ENCODE assay signal across 8 mouse cellular contexts in the genomic region with DNA sequence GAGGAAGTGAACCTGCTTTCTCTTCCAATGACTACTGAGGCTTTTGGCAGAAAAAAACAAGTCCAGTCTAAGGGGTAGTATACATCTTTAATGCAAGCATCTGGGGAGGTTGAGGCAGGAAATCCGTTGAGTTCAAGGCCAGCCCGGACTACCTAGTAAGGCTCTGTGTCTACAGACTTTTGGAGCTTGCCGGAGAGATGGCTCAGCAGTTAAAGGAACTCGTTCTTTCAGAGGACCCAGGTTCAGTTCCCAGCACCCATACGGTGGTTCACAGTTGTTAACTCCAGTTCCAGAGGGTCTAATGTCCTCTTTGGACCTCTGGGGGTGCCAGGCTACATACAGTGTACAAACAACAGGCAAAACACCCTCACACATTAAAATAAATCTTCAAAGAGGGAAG. TPM values are rescaled to one million over a fixed set of nuclear protein-coding genes. Genes with fewer than 3 reads are reported as not detected.
DNase-seq lines count a peak whose midpoint lies in the region; ATAC-seq and TF ChIP-seq lines count a peak whose summit lies in the region.

No protein-coding gene starts in this region.

- H3ac ChIP-seq in myocyte (ENCODE audit: control insufficient read depth, insufficient read length) = peak overlapping the region; percentile 46

- peak overlapping the region; percentile 61 for H3K4me2 ChIP-seq in embryonic facial prominence, embryonic 14.5 days (ENCODE audit: low read depth, low read length)
- H3K4me2 ChIP-seq in intestine, embryonic 14.5 days (ENCODE audit: low read length) = peak overlapping the region; percentile 87
- peak overlapping the region; percentile 92 for H3K4me2 ChIP-seq in myocyte (ENCODE audit: low read depth)

- DNase-seq in layer of hippocampus, adult 2 months (ENCODE audit: low spot score in 2 of 2) = no peak
- no peak for DNase-seq in layer of hippocampus, adult 18-20 months (ENCODE audit: low spot score in 2 of 2)
- no peak for DNase-seq in embryonic facial prominence, embryonic 14.5 days (ENCODE audit: low spot score)
- no peak for DNase-seq in intestine, embryonic 14.5 days (ENCODE audit: low spot score)
- DNase-seq in lung, postnatal 14 days = no peak
- DNase-seq in Muller cell, postnatal 12 days (ENCODE audit: inconsistent ontology term) = no peak

- TF ChIP-seq POLR2A in myocyte (IDR thresholded peaks at IDR 0.05; ENCODE audit: insufficient read length, low read depth) = no peak

- no peaks in the 10 kb centered on the region for H3K9me3 ChIP-seq in embryonic facial prominence, embryonic 14.5 days (ENCODE audit: control insufficient read depth, low read length)
- no peaks in the 10 kb centered on the region for H3K9me3 ChIP-seq in intestine, embryonic 14.5 days (ENCODE audit: control insufficient read depth, low read length)

- peaks cover 26% of the 10 kb centered on the region for H3K36me3 ChIP-seq in embryonic facial prominence, embryonic 14.5 days (ENCODE audit: control insufficient read depth, insufficient read depth, low read length)
- peaks cover 19% of the 10 kb centered on the region for H3K36me3 ChIP-seq in intestine, embryonic 14.5 days (ENCODE audit: control insufficient read depth, insufficient read depth, low read length)
- H3K36me3 ChIP-seq in myocyte (ENCODE audit: control insufficient read depth, insufficient read depth) = no peaks in the 10 kb centered on the region

- ATAC-seq in embryonic facial prominence, embryonic 14.5 days (ENCODE audit: low read depth) = no peak
- ATAC-seq in intestine, embryonic 14.5 days (replicated peaks; ENCODE audit: low FRiP score, low TSS enrichment, low read depth) = no peak
- no peak for ATAC-seq in activated CD4-positive, CD25-positive, alpha-beta regulatory T cell, adult 4 months

- no peak for TF ChIP-seq CTCF in layer of hippocampus, adult 2 months (conservative IDR thresholded peaks at IDR 0.05)

- 97% methylated on average over 5 of the region's 5 CpGs for WGBS in embryonic facial prominence, embryonic 14.5 days
- 94% methylated on average over 5 of the region's 5 CpGs for WGBS in intestine, embryonic 14.5 days

- H3K4me1 ChIP-seq in embryonic facial prominence, embryonic 14.5 days (ENCODE audit: control insufficient read depth, insufficient read depth, low read length) = peaks cover 11% of the 10 kb centered on the region; the same call in 1 of the 2 replicates
- peaks cover 13% of the 10 kb centered on the region for H3K4me1 ChIP-seq in intestine, embryonic 14.5 days (replicated peaks; ENCODE audit: control insufficient read depth, insufficient read depth, low read length)

- peak overlapping the region; percentile 98 for H3K27ac ChIP-seq in layer of hippocampus, adult 2 months
- H3K27ac ChIP-seq in embryonic facial prominence, embryonic 14.5 days (replicated peaks; ENCODE audit: low read depth, low read length) = peak overlapping the region; percentile 92; the same call in 1 of the 2 replicates
- 0 out of 2 replicates have a peak overlapping the region, but pooled peaks have one; percentile 71 for H3K27ac ChIP-seq in intestine, embryonic 14.5 days (ENCODE audit: low read depth)

- H3K9ac ChIP-seq in embryonic facial prominence, embryonic 14.5 days (ENCODE audit: low read depth, low read length) = peak overlapping the region; percentile 87
- peak overlapping the region; percentile 83 for H3K9ac ChIP-seq in intestine, embryonic 14.5 days (ENCODE audit: low read length)

- H3K4me3 ChIP-seq in layer of hippocampus, adult 2 months = peak overlapping the region; percentile 67
- H3K4me3 ChIP-seq in embryonic facial prominence, embryonic 14.5 days (ENCODE audit: low read depth, low read length) = peak overlapping the region; percentile 74
- H3K4me3 ChIP-seq in intestine, embryonic 14.5 days (ENCODE audit: low read depth, low read length) = peak overlapping the region; percentile 77
- H3K4me3 ChIP-seq in myocyte = peak overlapping the region; percentile 83

- H3K79me2 ChIP-seq in myocyte (ENCODE audit: control insufficient read depth, insufficient read depth) = peaks cover 5% of the 10 kb centered on the region

- H3K27me3 ChIP-seq in embryonic facial prominence, embryonic 14.5 days (replicated peaks; ENCODE audit: control insufficient read depth, insufficient read depth, low read length) = no peaks in the 10 kb centered on the region
- no peaks in the 10 kb centered on the region for H3K27me3 ChIP-seq in intestine, embryonic 14.5 days (replicated peaks; ENCODE audit: control insufficient read depth, insufficient read depth, low read length)
- H3K27me3 ChIP-seq in myocyte (ENCODE audit: control insufficient read depth, insufficient read depth, insufficient read length) = no peaks in the 10 kb centered on the region

TF ChIP-seq in myocyte, 11 proteins besides CTCF, POLR2A, EP300 and RAD21:
- TF ChIP-seq USF1 (IDR thresholded peaks at IDR 0.05; ENCODE audit: low read depth) = no peak
- TF ChIP-seq SRF (IDR thresholded peaks at IDR 0.05; ENCODE audit: control insufficient read depth, insufficient read length, low read depth) = no peak
- no peak for TF ChIP-seq MYOD1 (IDR thresholded peaks at IDR 0.05; ENCODE audit: control insufficient read depth in 1 of 3, insufficient read length in 2 of 3, low read depth in 2 of 3)

RNA-seq across cellular contexts. Expression of gene Iqcc, which starts 0.9 kb away (rescaled TPM):
- total RNA-seq in layer of hippocampus, adult 2 months (2021) = 10 to 100 TPM; 31.5 to 34.3 TPM
- 10 to 100 TPM; 36.2 to 37.4 TPM for total RNA-seq in layer of hippocampus, adult 18-20 months (2021)
- 26.6 and 29.3 TPM in 2 replicates for polyA plus RNA-seq in embryonic facial prominence, embryonic 14.5 days (2014; fragmentation: Nextera tagmentation; extraction: Ambion mirVana)
- 26.2 and 26.4 TPM in 2 replicates for polyA plus RNA-seq in intestine, embryonic 14.5 days (2014; fragmentation: Nextera tagmentation; extraction: Ambion mirVana)
- 20.1 TPM for polyA plus RNA-seq in myocyte (2012; fragmentation: generic; extraction: Trizol)
- 10 to 100 TPM; 48.2 to 51.8 TPM for polyA plus RNA-seq in activated CD4-positive, CD25-positive, alpha-beta regulatory T cell, adult 4 months (2017; shearing (Covaris generic))

RNA-seq across cellular contexts. Expression of gene Dcdc2b, which starts 4.0 kb away (rescaled TPM):
- 1 to 10 TPM; 5.7 to 7.4 TPM for total RNA-seq in layer of hippocampus, adult 2 months (2021)
- total RNA-seq in layer of hippocampus, adult 18-20 months (2021) = 1 to 10 TPM; 5.6 to 6.2 TPM
- polyA plus RNA-seq in embryonic facial prominence, embryonic 14.5 days (2014; fragmentation: Nextera tagmentation; extraction: Ambion mirVana) = 1.7 and 2.4 TPM in 2 replicates
- polyA plus RNA-seq in intestine, embryonic 14.5 days (2014; fragmentation: Nextera tagmentation; extraction: Ambion mirVana) = 2.6 and 3.7 TPM in 2 replicates
- 0.36 TPM for polyA plus RNA-seq in myocyte (2012; fragmentation: generic; extraction: Trizol)
- polyA plus RNA-seq in activated CD4-positive, CD25-positive, alpha-beta regulatory T cell, adult 4 months (2017; shearing (Covaris generic)) = 1 to 10 TPM; 2.9 to 3.3 TPM

RNA-seq across cellular contexts. Expression of gene Ccdc28b, which starts 5.7 kb away (rescaled TPM):
- total RNA-seq in layer of hippocampus, adult 2 months (2021) = 10 to 100 TPM; 70.2 to 81.0 TPM
- 10 to 100 TPM; 55.7 to 59.1 TPM for total RNA-seq in layer of hippocampus, adult 18-20 months (2021)
- polyA plus RNA-seq in embryonic facial prominence, embryonic 14.5 days (2014; fragmentation: Nextera tagmentation; extraction: Ambion mirVana) = 49.7 and 50.5 TPM in 2 replicates
- polyA plus RNA-seq in intestine, embryonic 14.5 days (2014; fragmentation: Nextera tagmentation; extraction: Ambion mirVana) = 43.1 and 45.5 TPM in 2 replicates
- 14.8 TPM for polyA plus RNA-seq in myocyte (2012; fragmentation: generic; extraction: Trizol)
- polyA plus RNA-seq in activated CD4-positive, CD25-positive, alpha-beta regulatory T cell, adult 4 months (2017; shearing (Covaris generic)) = 10 to 100 TPM; 36.2 to 40.4 TPM

RNA-seq across cellular contexts. Expression of gene Tmem234, which starts 17.6 kb away (rescaled TPM):
- total RNA-seq in layer of hippocampus, adult 2 months (2021) = 10 to 100 TPM; 83.1 to 86.2 TPM
- 10 to 100 TPM; 73.7 to 79.8 TPM for total RNA-seq in layer of hippocampus, adult 18-20 months (2021)
- 166 and 174 TPM in 2 replicates for polyA plus RNA-seq in embryonic facial prominence, embryonic 14.5 days (2014; fragmentation: Nextera tagmentation; extraction: Ambion mirVana)
- polyA plus RNA-seq in intestine, embryonic 14.5 days (2014; fragmentation: Nextera tagmentation; extraction: Ambion mirVana) = 197 and 212 TPM in 2 replicates
- polyA plus RNA-seq in myocyte (2012; fragmentation: generic; extraction: Trizol) = 220 TPM
- polyA plus RNA-seq in activated CD4-positive, CD25-positive, alpha-beta regulatory T cell, adult 4 months (2017; shearing (Covaris generic)) = 100 to 1,000 TPM; 296 to 341 TPM

RNA-seq across cellular contexts. Expression of gene Eif3i, which starts 17.6 kb away (rescaled TPM):
- 100 to 1,000 TPM; 117 to 120 TPM for total RNA-seq in layer of hippocampus, adult 2 months (2021)
- 100 to 1,000 TPM; 127 to 131 TPM for total RNA-seq in layer of hippocampus, adult 18-20 months (2021)
- 288 and 308 TPM in 2 replicates for polyA plus RNA-seq in embryonic facial prominence, embryonic 14.5 days (2014; fragmentation: Nextera tagmentation; extraction: Ambion mirVana)
- 349 and 356 TPM in 2 replicates for polyA plus RNA-seq in intestine, embryonic 14.5 days (2014; fragmentation: Nextera tagmentation; extraction: Ambion mirVana)
- polyA plus RNA-seq in myocyte (2012; fragmentation: generic; extraction: Trizol) = 358 TPM
- 100 to 1,000 TPM; 377 to 435 TPM for polyA plus RNA-seq in activated CD4-positive, CD25-positive, alpha-beta regulatory T cell, adult 4 months (2017; shearing (Covaris generic))
